ENCODE assay signal across 17 mouse cellular contexts in the genomic region with DNA sequence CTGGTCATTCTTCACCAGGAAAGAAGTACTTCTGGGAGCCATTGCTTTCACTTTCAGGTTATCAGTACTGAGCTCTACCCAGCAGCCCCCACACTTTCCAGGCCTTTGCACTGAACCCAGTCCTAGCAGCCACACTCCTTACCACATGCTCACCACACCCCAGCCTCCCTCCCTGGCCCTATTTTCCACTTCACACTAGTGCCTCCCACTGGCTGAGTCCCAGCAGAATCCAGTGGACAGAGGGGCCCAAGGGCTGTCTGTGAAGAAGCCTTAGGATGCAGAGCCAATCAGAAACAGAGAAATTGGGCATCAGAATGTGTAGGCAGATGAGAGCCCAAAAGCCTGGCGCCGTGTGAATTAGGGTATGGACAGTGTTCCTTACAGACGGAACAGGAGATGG.
DNase-seq lines count a peak whose midpoint lies in the region; ATAC-seq lines count a peak whose summit lies in the region.
"Had no signal": no experiment of that assay in that cellular context is flagged by ENCODE, and none has a peak within 500 bp of the region (broad histone marks: within the 10 kb centered on the region; RNA-seq: fewer than 3 reads in every experiment).

No protein-coding gene starts in this region.

- H3K27me3 ChIP-seq in megakaryocyte, embryonic 14.5 days (replicated peaks): peaks cover 5% of the 10 kb centered on the region

- H3K4me1 ChIP-seq in megakaryocyte, embryonic 14.5 days: peaks cover 5% of the 10 kb centered on the region; the same call in 1 of the 2 replicates

- intact Hi-C loops in heart, postnatal 36 days (cut with DNase I): no loop called here

- H3K36me3 ChIP-seq in megakaryocyte, embryonic 14.5 days (replicated peaks; ENCODE audit: low read length): no peaks in the 10 kb centered on the region
- H3K36me3 ChIP-seq: forebrain, embryonic 10.5 days; G1E; limb, embryonic 12.5 days had no signal

- H3K4me3 ChIP-seq in megakaryocyte, embryonic 14.5 days (replicated peaks): peak overlapping the region; percentile 59
- H3K4me3 ChIP-seq: forebrain, embryonic 10.5 days; limb, embryonic 12.5 days had no signal

- H3K9me3 ChIP-seq in megakaryocyte, embryonic 14.5 days: no peaks in the 10 kb centered on the region
- H3K9me3 ChIP-seq: forebrain, embryonic 10.5 days; G1E; limb, embryonic 12.5 days had no signal

- DNase-seq in adrenal gland, postnatal 14 days: peak; percentile 19
- no peak for DNase-seq in adrenal gland, adult 18-20 months (ENCODE audit: low spot score in 2 of 2)
- peak; percentile 23 to 25 for DNase-seq in heart, adult 18-20 months
- DNase-seq in heart, postnatal 36 days: no peak
- peak; percentile 55 for DNase-seq in NIH3T3 (ENCODE audit: low read depth)
- DNase-seq in cerebellum, postnatal 25 days: no peak
- DNase-seq: cerebellum, adult 2 months; liver, postnatal 0 days; thymus, postnatal 25 days had no signal

- no peak for ATAC-seq in megakaryocyte, adult 5-6 weeks (ENCODE audit: poor library complexity, severe bottlenecking)
- ATAC-seq: forebrain, embryonic 16.5 days; liver, postnatal 0 days; lung, postnatal 0 days; midbrain, embryonic 16.5 days had no signal

Comparison
In these comparisons a context has a peak if more than half of its experiments do, and no peak if none do; other contexts are left out.
1. DNase-seq: peak in adrenal gland, postnatal 14 days (single experiment), heart, adult 18-20 months (2 of 2) and NIH3T3 (single experiment); none in adrenal gland, adult 18-20 months (0 of 2), heart, postnatal 36 days (0 of 2) and cerebellum, postnatal 25 days (0 of 2).